Mouse (Mus musculus) myocyte (in vitro differentiated cells): ENCODE data around the gene Avpr1b.

ENCODE experiments used
- MAX ChIP-seq: IDR thresholded peaks from one replicate; pipeline ENCODE4 v1.6.1; 2011; ENCODE audit warnings: low read depth, mild to moderate bottlenecking, control low read depth
- POLR2A ChIP-seq: IDR thresholded peaks from one replicate; pipeline ENCODE4 v1.6.1; 2011; ENCODE audit warnings: low read depth, mild to moderate bottlenecking, control low read depth, moderate library complexity; ENCODE audit not compliant: insufficient read length
- SRF ChIP-seq: IDR thresholded peaks from one replicate; pipeline ENCODE4 v1.6.1; 2011; ENCODE audit warnings: low read depth; ENCODE audit not compliant: control insufficient read depth, insufficient read length

GRCm38 (mm10) chr1:131655601-131656000 is 56.6 kb downstream of the Avpr1b start:
- TF ChIP-seq POLR2A (no peak), SRF (no peak), MAX (no peak)
